Mouse (Mus musculus) heart, adult 2 months (tissue): Measurements from ENCODE around the gene Asic2.

Experiments used
- CTCF ChIP-seq: fragments of 200-600 bp; IDR thresholded peaks from 2 replicates; pipeline ENCODE4 v1.8.1; 2022; ENCODE audit warnings: antibody characterized with exemption, mild to moderate bottlenecking, moderate library complexity
- EP300 ChIP-seq: fragments of 200-500 bp; IDR thresholded peaks from 2 replicates; pipeline ENCODE4 v1.6.1; 2011; ENCODE audit warnings: low read depth, low read length, control low read depth; ENCODE audit not compliant: insufficient read depth

- no peak for TF ChIP-seq CTCF
- TF ChIP-seq EP300 = no peak
Measured at GRCm38 (mm10) chr11:81374003-81374710, 594.1 kb downstream of the Asic2 start.
